Mouse (Mus musculus) heart, embryonic 12.5 days (tissue): ENCODE results near the gene Dis3l2. TPM values are rescaled to one million over a fixed set of nuclear protein-coding genes. Genes with fewer than 3 reads are reported as not detected.

Source experiments
- ATAC-seq: fragments of 200-750 bp; cut with Nextera tagmentation; 2 replicates; pipeline ENCODE4 v1.8.0; 2017; ENCODE audit warnings: moderate TSS enrichment, moderate library complexity; ENCODE audit not compliant: insufficient number of reproducible peaks, low FRiP score
- H3K27ac ChIP-seq: fragments of 300-500 bp; sonication (generic); 2 replicates; pipeline ENCODE4 v1.5.1; 2016; ENCODE audit warnings: mild to moderate bottlenecking, moderate library complexity; ENCODE audit not compliant: poor library complexity, severe bottlenecking
- H3K27me3 ChIP-seq: fragments of 300-500 bp; sonication (generic); replicated peaks from 2 replicates; pipeline ENCODE4 v1.6.1; 2016; ENCODE audit warnings: mild to moderate bottlenecking, moderate library complexity
- H3K36me3 ChIP-seq: fragments of 300-500 bp; sonication (generic); 2 replicates; pipeline ENCODE4 v1.6.1; 2016; ENCODE audit warnings: mild to moderate bottlenecking, moderate library complexity
- H3K4me1 ChIP-seq: fragments of 300-500 bp; sonication (generic); replicated peaks from 2 replicates; pipeline ENCODE4 v1.6.1; 2016; ENCODE audit warnings: mild to moderate bottlenecking
- H3K4me2 ChIP-seq: fragments of 300-500 bp; sonication (generic); 2 replicates; pipeline ENCODE4 v1.6.1; 2016; ENCODE audit warnings: mild to moderate bottlenecking, moderate library complexity
- H3K4me3 ChIP-seq: fragments of 300-500 bp; sonication (generic); 2 replicates; pipeline ENCODE4 v1.5.1; 2016; ENCODE audit warnings: mild to moderate bottlenecking
- H3K9ac ChIP-seq: fragments of 300-500 bp; sonication (generic); 2 replicates; pipeline ENCODE4 v1.6.1; 2016; ENCODE audit warnings: mild to moderate bottlenecking, moderate library complexity
- H3K9me3 ChIP-seq: fragments of 300-500 bp; sonication (generic); replicated peaks from 2 replicates; pipeline ENCODE4 v1.6.1; 2016; ENCODE audit warnings: mild to moderate bottlenecking, moderate library complexity
- WGBS: fragments of 180-500 bp; shearing (Covaris S2); methylation state at CpG from one replicate; pipeline ENCODE4 v1.1.7; 2016; 5-methylcytosine and 5-hydroxymethylcytosine counted together
- polyA plus RNA-seq: library from polyadenylated mRNA; unstranded; fragments of >200 nt; fragmentation: Nextera tagmentation; extraction: Ambion mirVana; gene quantifications from 2 replicates; pipeline ENCODE4 v1.2.1, GENCODE M21; 2016

Dis3l2 gene
- polyA plus RNA-seq, 1 experiment from 2014 or later = 17.0 TPM

DNA sequence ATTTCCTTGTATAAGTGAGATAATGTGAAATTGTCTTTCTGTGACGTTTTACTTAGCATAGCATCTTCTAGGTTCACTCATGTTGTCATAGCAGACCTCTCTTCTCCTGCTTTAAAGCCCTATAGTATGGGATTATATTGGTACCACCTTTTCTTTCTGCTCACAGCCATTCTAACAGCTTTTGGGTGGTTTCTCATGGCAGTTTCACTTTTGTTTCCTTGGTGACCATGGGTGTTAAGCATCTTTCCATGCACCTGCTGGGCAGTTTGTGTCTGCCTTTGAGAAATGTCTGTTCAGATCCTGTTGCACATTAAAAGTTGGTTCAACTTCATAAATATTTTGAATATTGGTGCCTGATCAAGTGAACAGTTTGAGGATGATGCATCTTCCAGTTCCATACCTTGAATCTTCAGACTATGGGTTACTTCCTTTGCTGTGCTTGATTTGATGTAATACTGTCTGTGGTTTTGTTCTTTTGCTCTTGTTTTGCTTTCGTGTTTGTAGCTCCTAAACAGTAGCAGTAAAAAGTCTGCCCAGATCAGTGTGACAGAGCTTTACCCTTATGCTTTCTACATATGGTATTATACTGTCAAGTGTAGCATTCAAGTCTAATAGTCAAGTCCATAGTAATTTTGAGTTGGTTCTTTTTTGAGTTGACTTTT, 29.7 kb downstream of the Dis3l2 start:
- Histone ChIP-seq H3K27me3 (no peaks in the 10 kb centered on the region), H3K4me3 (no peak overlapping the region), H3K4me2 (no peak overlapping the region), H3K27ac (no peak overlapping the region), H3K9me3 (no peaks in the 10 kb centered on the region), H3K9ac (no peak overlapping the region), H3K4me1 (no peaks in the 10 kb centered on the region), H3K36me3 (no peaks in the 10 kb centered on the region)
- ATAC-seq = no peak
- WGBS = 78% methylated on average over 2 of the region's 2 CpGs

- Histone ChIP-seq H3K27ac (no peak overlapping the region), H3K4me2 (no peak overlapping the region), H3K27me3 (no peaks in the 10 kb centered on the region), H3K9me3 (no peaks in the 10 kb centered on the region), H3K9ac (no peak overlapping the region), H3K36me3 (no peaks in the 10 kb centered on the region), H3K4me1 (no peaks in the 10 kb centered on the region), H3K4me3 (no peak overlapping the region)
- 83% methylated on average over 1 of the region's 1 CpGs for WGBS
- no peak for ATAC-seq
These were observed 32.8 kb downstream of the Dis3l2 start for GRCm38 (mm10) chr1:86736414-86736813.

DNA sequence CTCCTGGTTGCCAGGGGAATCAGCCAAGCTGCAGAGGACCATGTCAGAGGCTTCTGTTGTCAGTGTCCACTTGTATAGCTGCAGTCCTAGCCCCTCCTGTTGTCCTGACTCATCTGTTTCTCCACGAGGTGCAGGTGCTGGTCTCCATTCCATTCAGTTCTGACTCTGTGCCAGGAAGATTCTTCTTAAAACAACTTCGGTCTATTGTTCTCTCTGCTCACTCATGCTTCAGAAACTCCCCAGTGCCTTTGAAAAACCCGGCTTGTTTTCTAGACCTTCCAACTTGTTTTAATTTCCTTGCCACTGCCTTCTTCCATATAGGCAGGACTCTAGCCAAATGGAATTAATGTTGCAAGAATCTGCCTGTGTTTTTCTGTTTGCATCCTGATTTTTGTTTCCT, 39.3 kb downstream of the Dis3l2 start:
- WGBS = 66% methylated on average over 3 of the region's 3 CpGs
- H3K9ac ChIP-seq = no peak overlapping the region

GRCm38 (mm10) chr1:86747034-86747433, 43.4 kb downstream of the Dis3l2 start:
- H3K4me1 ChIP-seq = no peaks in the 10 kb centered on the region
- no peaks in the 10 kb centered on the region for H3K9me3 ChIP-seq
- 86% methylated on average over 2 of the region's 2 CpGs for WGBS
- H3K27ac ChIP-seq = no peak overlapping the region
- H3K27me3 ChIP-seq = no peaks in the 10 kb centered on the region
- H3K4me3 ChIP-seq = no peak overlapping the region
- H3K9ac ChIP-seq = no peak overlapping the region
- H3K36me3 ChIP-seq = peaks cover 21% of the 10 kb centered on the region
- H3K4me2 ChIP-seq = no peak overlapping the region
- no peak for ATAC-seq

More for the DNA sequence above, 39.3 kb downstream of the Dis3l2 start:
- Histone ChIP-seq H3K4me1 (no peaks in the 10 kb centered on the region), H3K36me3 (peaks cover 11% of the 10 kb centered on the region), H3K27me3 (no peaks in the 10 kb centered on the region), H3K9me3 (no peaks in the 10 kb centered on the region), H3K4me2 (no peak overlapping the region), H3K4me3 (no peak overlapping the region), H3K27ac (no peak overlapping the region)
- no peak for ATAC-seq

GRCm38 (mm10) chr1:86750094-86750493, 46.5 kb downstream of the Dis3l2 start:
- Histone ChIP-seq H3K9me3 (no peaks in the 10 kb centered on the region), H3K36me3 (peaks cover 16% of the 10 kb centered on the region), H3K4me1 (no peaks in the 10 kb centered on the region), H3K27ac (no peak overlapping the region), H3K4me3 (no peak overlapping the region), H3K9ac (no peak overlapping the region), H3K4me2 (no peak overlapping the region), H3K27me3 (no peaks in the 10 kb centered on the region)
- 62% methylated on average over 3 of the region's 3 CpGs for WGBS
- ATAC-seq = no peak

- ATAC-seq = no peak
- Histone ChIP-seq H3K4me3 (no peak overlapping the region), H3K4me2 (no peak overlapping the region), H3K9ac (no peak overlapping the region), H3K36me3 (peaks cover 7% of the 10 kb centered on the region; the same call in 1 of the 2 replicates), H3K9me3 (no peaks in the 10 kb centered on the region), H3K4me1 (no peaks in the 10 kb centered on the region), H3K27ac (no peak overlapping the region), H3K27me3 (no peaks in the 10 kb centered on the region)
- 77% methylated on average over 8 of the region's 8 CpGs for WGBS
These were observed 49.8 kb downstream of the Dis3l2 start for GRCm38 (mm10) chr1:86753416-86753815.

DNA sequence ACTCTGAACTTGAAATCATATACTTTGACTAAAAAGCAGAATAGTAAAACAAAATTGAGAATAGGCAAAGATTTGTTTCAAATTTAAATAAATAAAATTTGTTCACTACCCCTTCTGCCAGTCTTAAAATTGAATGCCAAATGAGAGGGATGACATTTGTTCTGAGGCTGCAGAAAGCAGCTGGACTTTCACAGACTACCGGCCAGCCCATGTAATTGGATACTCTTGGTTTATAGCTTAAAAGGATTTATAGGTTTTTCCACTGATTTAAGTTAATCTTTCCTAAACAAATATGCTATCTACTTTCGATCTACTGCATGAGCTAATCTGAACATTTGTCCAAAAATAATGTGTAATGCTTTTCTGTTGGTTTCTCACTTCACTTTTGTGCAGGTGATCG, 50.7 kb downstream of the Dis3l2 start:
- no peaks in the 10 kb centered on the region for H3K9me3 ChIP-seq
- H3K9ac ChIP-seq = no peak overlapping the region
- no peak overlapping the region for H3K4me2 ChIP-seq
- H3K4me1 ChIP-seq = no peaks in the 10 kb centered on the region
- no peaks in the 10 kb centered on the region for H3K27me3 ChIP-seq
- no peak overlapping the region for H3K4me3 ChIP-seq
- H3K36me3 ChIP-seq = 0 out of 2 replicates have a peak, but pooled peaks cover 4% of the 10 kb centered on the region
- no peak for ATAC-seq
- H3K27ac ChIP-seq = no peak overlapping the region
- WGBS = 90% methylated on average over 3 of the region's 3 CpGs

DNA sequence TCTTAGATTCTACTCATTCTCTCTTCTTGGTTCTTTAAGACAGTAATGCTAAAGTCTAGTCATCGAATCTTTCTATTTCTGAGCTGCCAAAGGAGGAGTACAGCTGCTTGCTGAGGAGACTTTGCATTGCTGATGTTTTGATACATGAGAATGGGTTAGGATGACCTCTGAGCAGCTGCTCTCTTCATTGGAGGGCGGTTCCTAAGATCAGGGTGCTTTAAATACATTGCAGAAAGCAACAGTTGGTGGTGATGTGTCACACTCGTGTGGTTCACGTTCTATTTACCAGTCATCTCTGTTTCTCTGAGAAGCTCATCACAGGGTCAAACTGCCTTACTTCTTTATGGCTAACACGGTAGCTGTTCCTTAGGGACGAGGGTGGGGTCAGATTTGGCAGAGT, 54.5 kb downstream of the Dis3l2 start:
- ATAC-seq = no peak
- no peaks in the 10 kb centered on the region for H3K9me3 ChIP-seq
- peaks cover 7% of the 10 kb centered on the region; the same call in 1 of the 2 replicates for H3K36me3 ChIP-seq
- H3K4me3 ChIP-seq = no peak overlapping the region
- H3K4me2 ChIP-seq = no peak overlapping the region
- WGBS = 73% methylated on average over 6 of the region's 6 CpGs
- no peak overlapping the region for H3K9ac ChIP-seq
- no peak overlapping the region for H3K27ac ChIP-seq
- H3K4me1 ChIP-seq = no peaks in the 10 kb centered on the region
- no peaks in the 10 kb centered on the region for H3K27me3 ChIP-seq

GRCm38 (mm10) chr1:86762161-86762560, 58.6 kb downstream of the Dis3l2 start:
- Histone ChIP-seq H3K4me1 (no peaks in the 10 kb centered on the region), H3K36me3 (peaks cover 7% of the 10 kb centered on the region; the same call in 1 of the 2 replicates), H3K4me2 (no peak overlapping the region), H3K4me3 (no peak overlapping the region), H3K9ac (no peak overlapping the region), H3K27ac (no peak overlapping the region), H3K27me3 (no peaks in the 10 kb centered on the region), H3K9me3 (no peaks in the 10 kb centered on the region)
- no peak for ATAC-seq
- 91% methylated on average over 6 of the region's 6 CpGs for WGBS

DNA sequence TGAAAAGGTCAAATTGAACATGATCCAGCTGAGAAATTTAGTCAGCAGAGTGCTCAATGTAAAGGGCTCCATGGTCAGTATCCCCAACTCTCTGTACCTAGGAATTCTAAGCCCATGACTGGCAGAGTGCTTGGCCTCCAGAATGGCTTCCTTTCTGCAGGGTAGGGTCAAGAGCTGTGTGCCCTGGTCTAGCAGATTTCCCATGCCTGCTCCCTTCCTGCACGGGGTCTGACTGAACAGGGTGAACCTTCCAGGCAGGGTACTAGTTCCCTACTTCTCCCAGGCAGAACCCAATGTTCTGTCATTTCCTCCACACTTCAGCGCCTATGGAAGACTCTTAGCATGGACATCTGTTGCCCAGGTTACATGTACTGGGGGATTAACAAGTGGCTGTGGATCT, 97.6 kb downstream of the Dis3l2 start:
- Histone ChIP-seq H3K27ac (no peak overlapping the region), H3K4me3 (no peak overlapping the region), H3K27me3 (no peaks in the 10 kb centered on the region), H3K36me3 (peaks cover 3% of the 10 kb centered on the region; the same call in 1 of the 2 replicates), H3K4me2 (no peak overlapping the region), H3K4me1 (no peaks in the 10 kb centered on the region), H3K9me3 (no peaks in the 10 kb centered on the region), H3K9ac (no peak overlapping the region)
- no peak for ATAC-seq
- WGBS = 77% methylated on average over 2 of the region's 2 CpGs

DNA sequence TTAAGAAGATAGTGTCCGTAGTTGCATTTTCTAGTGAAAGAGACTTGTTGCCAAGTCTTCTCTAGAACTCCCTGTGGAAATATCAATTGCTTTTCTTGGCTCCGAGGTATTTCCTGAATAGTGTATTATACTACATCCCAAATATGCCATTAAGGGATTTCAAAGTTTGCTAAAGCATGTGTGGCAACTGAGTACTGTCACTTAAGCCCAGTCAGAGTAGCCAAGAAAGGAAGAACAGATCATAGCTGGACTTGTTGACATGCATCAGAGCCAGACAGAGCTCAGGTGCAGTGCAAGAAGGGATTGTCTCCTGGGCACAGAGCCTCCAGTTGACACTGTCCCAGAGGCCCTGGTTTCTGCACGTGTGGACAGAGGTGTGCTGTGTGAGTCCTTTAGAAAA, 108.1 kb downstream of the Dis3l2 start:
- Histone ChIP-seq H3K36me3 (0 out of 2 replicates have a peak, but pooled peaks cover 2% of the 10 kb centered on the region), H3K27me3 (no peaks in the 10 kb centered on the region), H3K4me3 (no peak overlapping the region), H3K27ac (no peak overlapping the region), H3K9me3 (no peaks in the 10 kb centered on the region), H3K4me1 (no peaks in the 10 kb centered on the region), H3K4me2 (no peak overlapping the region), H3K9ac (no peak overlapping the region)
- WGBS = 64% methylated on average over 3 of the region's 3 CpGs
- ATAC-seq = no peak

DNA sequence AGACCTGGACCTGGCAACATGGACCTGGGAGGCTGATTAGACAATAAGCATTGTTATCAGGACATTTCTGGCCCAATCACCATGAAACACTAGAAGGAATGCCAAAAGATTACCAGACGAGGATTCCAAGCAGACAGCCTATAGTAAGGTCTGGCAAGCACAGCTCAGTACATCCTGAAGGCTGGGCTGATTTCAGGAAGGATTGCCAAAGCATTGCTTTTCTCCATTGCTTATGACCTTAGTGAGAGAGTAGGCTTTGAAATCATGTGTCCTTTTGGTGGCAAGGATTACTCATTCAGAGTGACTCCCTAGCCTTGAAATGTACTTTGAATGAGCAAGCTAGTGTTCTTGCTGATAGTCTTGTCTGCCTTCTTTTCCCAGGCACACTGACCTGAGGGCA, 118.7 kb downstream of the Dis3l2 start:
- no peak for ATAC-seq
- Histone ChIP-seq H3K27me3 (no peaks in the 10 kb centered on the region), H3K27ac (no peak overlapping the region), H3K4me1 (no peaks in the 10 kb centered on the region), H3K9ac (no peak overlapping the region), H3K4me2 (no peak overlapping the region), H3K9me3 (no peaks in the 10 kb centered on the region), H3K4me3 (no peak overlapping the region), H3K36me3 (no peaks in the 10 kb centered on the region)
- 24% methylated on average over 1 of the region's 1 CpGs for WGBS
